ENCODE assay signal across 8 mouse cellular contexts in genomic region chr16:40739015-40739414, GRCm38 (mm10).
DNase-seq lines count a peak whose midpoint lies in the region; ATAC-seq lines count a peak whose summit lies in the region.

No protein-coding gene starts in this region.

- H3K27ac ChIP-seq in midbrain, embryonic 12.5 days (replicated peaks): no peak overlapping the region

- H3K4me1 ChIP-seq in midbrain, embryonic 12.5 days: no peaks in the 10 kb centered on the region

- peak; percentile 15 for DNase-seq in ovary, postnatal 10 days (ENCODE audit: low spot score)
- no peak for DNase-seq in ovary, adult 18-20 months (ENCODE audit: low spot score)
- DNase-seq in cerebellum, adult 18-20 months: peak; percentile 64
- peak; percentile 6 to 50 for DNase-seq in frontal cortex, postnatal 14 days (ENCODE audit: low spot score in 2 of 2)
- peak; percentile 68 for DNase-seq in layer of hippocampus, adult 9-10 months (ENCODE audit: low spot score)
- DNase-seq in urinary bladder, postnatal 10 days (ENCODE audit: low spot score): peak; percentile 11
- no peak for DNase-seq in spleen, adult 12 weeks (ENCODE audit: low spot score)

- no peak overlapping the region for H3K4me2 ChIP-seq in midbrain, embryonic 12.5 days (replicated peaks)

- H3K27me3 ChIP-seq in midbrain, embryonic 12.5 days: no peaks in the 10 kb centered on the region

- H3K9ac ChIP-seq in midbrain, embryonic 12.5 days (replicated peaks): no peak overlapping the region

- no peaks in the 10 kb centered on the region for H3K9me3 ChIP-seq in midbrain, embryonic 12.5 days

- H3K4me3 ChIP-seq in midbrain, embryonic 12.5 days: no peak overlapping the region

- H3K36me3 ChIP-seq in midbrain, embryonic 12.5 days: no peaks in the 10 kb centered on the region

- peak; percentile 60; the same call in 1 of the 2 replicates for ATAC-seq in midbrain, embryonic 12.5 days (ENCODE audit: low FRiP score, low read depth)

- 33% methylated on average over 6 of the region's 6 CpGs for WGBS in midbrain, embryonic 12.5 days

Comparison
In these comparisons a context has a peak if more than half of its experiments do, and no peak if none do; other contexts are left out.
1. DNase-seq: peak in ovary, postnatal 10 days (single experiment), cerebellum, adult 18-20 months (2 of 2), frontal cortex, postnatal 14 days (2 of 2), layer of hippocampus, adult 9-10 months (single experiment) and urinary bladder, postnatal 10 days (single experiment); none in ovary, adult 18-20 months (single experiment) and spleen, adult 12 weeks (single experiment).